Mouse (Mus musculus) heart, adult 2 months (tissue): ENCODE data around the gene Cfap43.

ENCODE experiments used
- CTCF ChIP-seq: fragments of 200-600 bp; IDR thresholded peaks from 2 replicates; pipeline ENCODE4 v1.8.1; 2022; ENCODE audit warnings: antibody characterized with exemption, mild to moderate bottlenecking, moderate library complexity
- EP300 ChIP-seq: fragments of 200-500 bp; IDR thresholded peaks from 2 replicates; pipeline ENCODE4 v1.6.1; 2011; ENCODE audit warnings: low read depth, low read length, control low read depth; ENCODE audit not compliant: insufficient read depth
- POLR2A ChIP-seq: fragments of 200-500 bp; IDR thresholded peaks from 2 replicates; pipeline ENCODE4 v1.6.1; 2011; ENCODE audit warnings: mild to moderate bottlenecking, low read depth, low read length, control low read depth; ENCODE audit not compliant: insufficient read depth

DNA sequence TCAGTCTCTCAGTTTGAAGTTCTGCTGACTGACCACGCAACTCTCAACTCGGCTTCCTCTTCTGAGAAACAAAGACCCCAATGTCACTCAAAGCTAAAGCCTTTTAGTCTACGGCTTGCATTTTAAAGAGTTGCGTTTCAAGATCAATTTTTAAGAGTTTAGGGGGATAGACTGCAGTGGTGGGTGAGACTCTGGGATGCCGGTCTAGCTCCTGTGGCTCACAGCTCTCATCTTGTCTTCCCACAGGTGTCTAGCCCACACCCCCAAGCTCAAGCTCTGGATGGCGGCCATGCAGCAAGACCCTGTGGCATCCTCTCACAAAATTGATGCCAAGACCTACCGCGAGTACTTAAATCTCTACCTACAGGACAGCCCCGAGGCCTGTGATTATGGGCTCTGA lies 55.0 kb downstream of the Cfap43 start:
- TF ChIP-seq CTCF (no peak), POLR2A (no peak), EP300 (no peak)
